Mouse (Mus musculus) heart, embryonic 15.5 days (tissue): Measurements from ENCODE around the gene Tjp2. TPM values are rescaled to one million over a fixed set of nuclear protein-coding genes. Genes with fewer than 3 reads are reported as not detected.

Experiments
- ATAC-seq: fragments of 200-750 bp; cut with Nextera tagmentation; replicated peaks from 2 replicates; pipeline ENCODE4 v1.8.0; 2017; ENCODE audit warnings: low read depth, moderate TSS enrichment; ENCODE audit not compliant: insufficient number of reproducible peaks, insufficient read depth, low FRiP score
- H3K27ac ChIP-seq: fragments of 300-500 bp; sonication (generic); 2 replicates; pipeline ENCODE4 v1.5.1; 2015; ENCODE audit warnings: mild to moderate bottlenecking, inconsistent platforms
- H3K27me3 ChIP-seq: fragments of 300-500 bp; sonication (generic); 2 replicates; pipeline ENCODE4 v1.6.1; 2015; ENCODE audit warnings: inconsistent platforms
- H3K36me3 ChIP-seq: fragments of 300-500 bp; sonication (generic); 2 replicates; pipeline ENCODE4 v1.6.1; 2015; ENCODE audit warnings: mild to moderate bottlenecking, inconsistent platforms
- H3K4me1 ChIP-seq: fragments of 300-500 bp; sonication (generic); replicated peaks from 2 replicates; pipeline ENCODE4 v1.6.1; 2015; ENCODE audit warnings: inconsistent platforms
- H3K4me2 ChIP-seq: fragments of 300-500 bp; sonication (generic); 2 replicates; pipeline ENCODE4 v1.6.1; 2015; ENCODE audit warnings: inconsistent platforms, mild to moderate bottlenecking, moderate library complexity
- H3K4me3 ChIP-seq: fragments of 300-500 bp; sonication (generic); 2 replicates; pipeline ENCODE4 v1.5.1; 2015; ENCODE audit warnings: mild to moderate bottlenecking, inconsistent platforms
- H3K9ac ChIP-seq: fragments of 300-500 bp; sonication (generic); 2 replicates; pipeline ENCODE4 v1.6.1; 2015; ENCODE audit warnings: mild to moderate bottlenecking, inconsistent platforms
- H3K9me3 ChIP-seq: fragments of 300-500 bp; sonication (generic); replicated peaks from 2 replicates; pipeline ENCODE4 v1.6.1; 2016; ENCODE audit warnings: inconsistent platforms
- WGBS: fragments of 180-500 bp; shearing (Covaris S2); methylation state at CpG from one replicate; pipeline ENCODE4 v1.1.7; 2015; ENCODE audit warnings: mixed read lengths; 5-methylcytosine and 5-hydroxymethylcytosine counted together
- polyA plus RNA-seq: library from polyadenylated mRNA; unstranded; fragments of >200 nt; fragmentation: Nextera tagmentation; extraction: Ambion mirVana; gene quantifications from 2 replicates; pipeline ENCODE4 v1.2.1, GENCODE M21; 2015

Gene Tjp2
- polyA plus RNA-seq, 1 experiment from 2014 or later, result 21.9 TPM

- H3K4me1 ChIP-seq, result peaks cover 8% of the 10 kb centered on the region
- H3K9me3 ChIP-seq, result no peaks in the 10 kb centered on the region
- no peak overlapping the region for H3K9ac ChIP-seq
- no peaks in the 10 kb centered on the region for H3K36me3 ChIP-seq
- H3K27me3 ChIP-seq, result no peaks in the 10 kb centered on the region
- 72% methylated on average over 2 of the region's 2 CpGs for WGBS
- ATAC-seq, result no peak
- H3K27ac ChIP-seq, result no peak overlapping the region
- no peak overlapping the region for H3K4me2 ChIP-seq
- no peak overlapping the region for H3K4me3 ChIP-seq
These were observed 139.5 kb downstream of the Tjp2 start for GRCm38 (mm10) chr19:24085306-24085705.

- Histone ChIP-seq H3K27ac (peak overlapping the region; percentile 82), H3K4me3 (no peak overlapping the region), H3K36me3 (no peaks in the 10 kb centered on the region), H3K27me3 (no peaks in the 10 kb centered on the region), H3K4me2 (peak overlapping the region; percentile 40), H3K9me3 (no peaks in the 10 kb centered on the region), H3K9ac (no peak overlapping the region), H3K4me1 (peaks cover 19% of the 10 kb centered on the region)
- 16% methylated on average over 8 of the region's 8 CpGs for WGBS
- ATAC-seq, result peak; percentile 89
These were observed 144.3 kb downstream of the Tjp2 start for GRCm38 (mm10) chr19:24080417-24081080.

GRCm38 (mm10) chr19:24077658-24078057, 147.2 kb downstream of the Tjp2 start:
- Histone ChIP-seq H3K4me2 (no peak overlapping the region), H3K36me3 (no peaks in the 10 kb centered on the region), H3K27ac (no peak overlapping the region), H3K4me1 (peaks cover 20% of the 10 kb centered on the region), H3K9me3 (no peaks in the 10 kb centered on the region), H3K27me3 (no peaks in the 10 kb centered on the region), H3K4me3 (no peak overlapping the region), H3K9ac (no peak overlapping the region)
- no peak for ATAC-seq
- WGBS, result 90% methylated on average over 3 of the region's 3 CpGs

- no peak for ATAC-seq
- H3K4me1 ChIP-seq, result peaks cover 20% of the 10 kb centered on the region
- H3K27ac ChIP-seq, result no peak overlapping the region
- H3K9ac ChIP-seq, result no peak overlapping the region
- H3K9me3 ChIP-seq, result no peaks in the 10 kb centered on the region
- no peaks in the 10 kb centered on the region for H3K27me3 ChIP-seq
- H3K36me3 ChIP-seq, result no peaks in the 10 kb centered on the region
- WGBS, result 61% methylated on average over 7 of the region's 7 CpGs
- H3K4me3 ChIP-seq, result no peak overlapping the region
- H3K4me2 ChIP-seq, result no peak overlapping the region
These were observed 148.3 kb downstream of the Tjp2 start for GRCm38 (mm10) chr19:24076536-24076935.

- no peak for ATAC-seq
These were observed 148.9 kb downstream of the Tjp2 start for GRCm38 (mm10) chr19:24075927-24076326.

GRCm38 (mm10) chr19:24073155-24073554, 151.7 kb downstream of the Tjp2 start:
- 72% methylated on average over 4 of the region's 4 CpGs for WGBS
- Histone ChIP-seq H3K4me1 (peaks cover 6% of the 10 kb centered on the region), H3K9ac (no peak overlapping the region), H3K36me3 (no peaks in the 10 kb centered on the region), H3K27me3 (no peaks in the 10 kb centered on the region), H3K4me3 (no peak overlapping the region), H3K9me3 (no peaks in the 10 kb centered on the region), H3K27ac (no peak overlapping the region), H3K4me2 (no peak overlapping the region)
- no peak for ATAC-seq

More at GRCm38 (mm10) chr19:24075927-24076326, 148.9 kb downstream of the Tjp2 start:
- Histone ChIP-seq H3K4me1 (peaks cover 17% of the 10 kb centered on the region), H3K9me3 (no peaks in the 10 kb centered on the region), H3K9ac (no peak overlapping the region), H3K4me2 (no peak overlapping the region), H3K27me3 (no peaks in the 10 kb centered on the region), H3K27ac (no peak overlapping the region), H3K4me3 (no peak overlapping the region), H3K36me3 (no peaks in the 10 kb centered on the region)
- WGBS, result 73% methylated on average over 8 of the region's 8 CpGs

- Histone ChIP-seq H3K4me3 (no peak overlapping the region), H3K4me1 (no peaks in the 10 kb centered on the region), H3K36me3 (no peaks in the 10 kb centered on the region), H3K4me2 (no peak overlapping the region), H3K9me3 (no peaks in the 10 kb centered on the region), H3K27ac (no peak overlapping the region), H3K27me3 (no peaks in the 10 kb centered on the region), H3K9ac (no peak overlapping the region)
- no peak for ATAC-seq
- 53% methylated on average over 12 of the region's 12 CpGs for WGBS
These were observed 160.4 kb downstream of the Tjp2 start for GRCm38 (mm10) chr19:24064348-24064895.

- Histone ChIP-seq H3K36me3 (no peaks in the 10 kb centered on the region), H3K4me3 (no peak overlapping the region)
- ATAC-seq, result no peak
These were observed 161.2 kb downstream of the Tjp2 start for GRCm38 (mm10) chr19:24063585-24063984.

GRCm38 (mm10) chr19:24058851-24059250, 166.0 kb downstream of the Tjp2 start:
- H3K9ac ChIP-seq, result no peak overlapping the region
- ATAC-seq, result no peak
- H3K4me1 ChIP-seq, result peaks cover 21% of the 10 kb centered on the region
- no peak overlapping the region for H3K4me2 ChIP-seq
- H3K9me3 ChIP-seq, result no peaks in the 10 kb centered on the region
- no peaks in the 10 kb centered on the region for H3K36me3 ChIP-seq
- H3K27ac ChIP-seq, result peak overlapping the region; percentile 80
- 62% methylated on average over 8 of the region's 8 CpGs for WGBS
- no peak overlapping the region for H3K4me3 ChIP-seq
- H3K27me3 ChIP-seq, result no peaks in the 10 kb centered on the region

More at GRCm38 (mm10) chr19:24063585-24063984, 161.2 kb downstream of the Tjp2 start:
- Histone ChIP-seq H3K4me2 (no peak overlapping the region), H3K4me1 (peaks cover 4% of the 10 kb centered on the region; the same call in 1 of the 2 replicates), H3K9me3 (no peaks in the 10 kb centered on the region), H3K27me3 (no peaks in the 10 kb centered on the region), H3K27ac (no peak overlapping the region), H3K9ac (no peak overlapping the region)
- WGBS, result 75% methylated on average over 4 of the region's 4 CpGs

GRCm38 (mm10) chr19:24058021-24058420, 166.8 kb downstream of the Tjp2 start:
- ATAC-seq, result peak; percentile 43; the same call in 1 of the 2 replicates
- Histone ChIP-seq H3K9ac (no peak overlapping the region), H3K36me3 (no peaks in the 10 kb centered on the region), H3K4me1 (peaks cover 26% of the 10 kb centered on the region), H3K27me3 (no peaks in the 10 kb centered on the region), H3K4me3 (no peak overlapping the region), H3K4me2 (no peak overlapping the region), H3K27ac (peak overlapping the region; percentile 80), H3K9me3 (no peaks in the 10 kb centered on the region)
- 34% methylated on average over 5 of the region's 5 CpGs for WGBS

GRCm38 (mm10) chr19:24056880-24057279, 167.9 kb downstream of the Tjp2 start:
- H3K9me3 ChIP-seq, result no peaks in the 10 kb centered on the region

GRCm38 (mm10) chr19:24054904-24055303, 169.9 kb downstream of the Tjp2 start:
- Histone ChIP-seq H3K9me3 (no peaks in the 10 kb centered on the region), H3K36me3 (no peaks in the 10 kb centered on the region), H3K4me3 (no peak overlapping the region), H3K27ac (peak overlapping the region; percentile 87), H3K9ac (no peak overlapping the region), H3K4me2 (peak overlapping the region; percentile 9; the same call in 1 of the 2 replicates), H3K4me1 (peaks cover 36% of the 10 kb centered on the region), H3K27me3 (no peaks in the 10 kb centered on the region)
- peak; percentile 81 for ATAC-seq
- WGBS, result 15% methylated on average over 2 of the region's 2 CpGs

More at GRCm38 (mm10) chr19:24056880-24057279, 167.9 kb downstream of the Tjp2 start:
- H3K27me3 ChIP-seq, result no peaks in the 10 kb centered on the region
- no peak overlapping the region for H3K4me2 ChIP-seq
- H3K4me1 ChIP-seq, result peaks cover 26% of the 10 kb centered on the region
- WGBS, result 100% methylated on average over 1 of the region's 1 CpGs
- ATAC-seq, result no peak
- H3K4me3 ChIP-seq, result no peak overlapping the region
- H3K9ac ChIP-seq, result no peak overlapping the region
- 0 out of 2 replicates have a peak overlapping the region, but pooled peaks have one; percentile 80 for H3K27ac ChIP-seq
- no peaks in the 10 kb centered on the region for H3K36me3 ChIP-seq
